Mouse (Mus musculus) midbrain, embryonic 11.5 days (tissue): ENCODE measurements at regions not wholly inside any gene's neighbourhood (a gene's known extent, or its start where the extent isn't known, plus 50 kb on each side); places are given as distances from the start of the nearest gene placed in this dataset.

Experiments
- ATAC-seq: fragments of 200-750 bp; cut with Nextera tagmentation; 2 replicates; pipeline ENCODE4 v1.8.0; 2017; ENCODE audit warnings: moderate TSS enrichment, moderate library complexity; ENCODE audit not compliant: low FRiP score
- DNase-seq: peaks from one replicate; pipeline ENCODE4 v3.0.0; 2015; ENCODE audit warnings: low spot score; ENCODE audit errors: missing footprints
- H3K27ac ChIP-seq: fragments of 300-500 bp; sonication (generic); 2 replicates; pipeline ENCODE4 v1.5.1; 2014; ENCODE audit warnings: low read depth, low read length
- H3K27me3 ChIP-seq: fragments of 300-500 bp; sonication (generic); 2 replicates; pipeline ENCODE4 v1.6.1; 2014; ENCODE audit warnings: mild to moderate bottlenecking, low read length, moderate library complexity, mixed read lengths; ENCODE audit not compliant: control insufficient read depth, insufficient read depth
- H3K36me3 ChIP-seq: fragments of 300-500 bp; sonication (generic); 2 replicates; pipeline ENCODE4 v1.6.1; 2014; ENCODE audit warnings: mild to moderate bottlenecking, low read length, moderate library complexity, mixed read lengths; ENCODE audit not compliant: control insufficient read depth, insufficient read depth
- H3K4me1 ChIP-seq: fragments of 300-500 bp; sonication (generic); 2 replicates; pipeline ENCODE4 v1.6.1; 2014; ENCODE audit warnings: low read length; ENCODE audit not compliant: control insufficient read depth, insufficient read depth
- H3K4me2 ChIP-seq: fragments of 300-500 bp; sonication (generic); 2 replicates; pipeline ENCODE4 v1.6.1; 2014; ENCODE audit warnings: mild to moderate bottlenecking, moderate library complexity
- H3K4me3 ChIP-seq: fragments of 300-500 bp; sonication (generic); 2 replicates; pipeline ENCODE4 v1.5.1; 2014; ENCODE audit warnings: low read depth, low read length
- H3K9ac ChIP-seq: fragments of 300-500 bp; sonication (generic); 2 replicates; pipeline ENCODE4 v1.6.1; 2014; ENCODE audit warnings: low read length
- H3K9me3 ChIP-seq: fragments of 300-500 bp; sonication (generic); 2 replicates; pipeline ENCODE4 v1.6.1; 2016; ENCODE audit warnings: low read length; ENCODE audit not compliant: control insufficient read depth

- Histone ChIP-seq H3K27me3 (no peaks in the 10 kb centered on the region), H3K9me3 (no peaks in the 10 kb centered on the region), H3K27ac (no peak overlapping the region), H3K9ac (no peak overlapping the region), H3K4me2 (no peak overlapping the region), H3K4me3 (no peak overlapping the region), H3K4me1 (no peaks in the 10 kb centered on the region), H3K36me3 (no peaks in the 10 kb centered on the region)
- no peak for ATAC-seq
- DNase-seq, result no peak
These were observed 1534.6 kb downstream of the Epha7 start for GRCm38 (mm10) chr4:30347552-30347951.
